Mouse (Mus musculus) yolk sac, embryonic 10.5 days (tissue): ENCODE data around the gene Cip2a.

Experiments used
- DNase-seq: peaks from one replicate; pipeline ENCODE4 v3.0.0-alpha.2; 2017; ENCODE audit warnings: low spot score

Gene Cip2a

GRCm38 (mm10) chr16:48993559-48994342, at the start of gene Cip2a, which contains the start of gene Dzip3:
Cip2a (plus strand) TSS chr16:48994185.
Dzip3 (minus strand) TSS chr16:48994165.
- DNase-seq: peak; percentile 94

GRCm38 (mm10) chr16:48972996-48973395, 21.0 kb upstream of the Cip2a start:
- DNase-seq: no peak

DNA sequence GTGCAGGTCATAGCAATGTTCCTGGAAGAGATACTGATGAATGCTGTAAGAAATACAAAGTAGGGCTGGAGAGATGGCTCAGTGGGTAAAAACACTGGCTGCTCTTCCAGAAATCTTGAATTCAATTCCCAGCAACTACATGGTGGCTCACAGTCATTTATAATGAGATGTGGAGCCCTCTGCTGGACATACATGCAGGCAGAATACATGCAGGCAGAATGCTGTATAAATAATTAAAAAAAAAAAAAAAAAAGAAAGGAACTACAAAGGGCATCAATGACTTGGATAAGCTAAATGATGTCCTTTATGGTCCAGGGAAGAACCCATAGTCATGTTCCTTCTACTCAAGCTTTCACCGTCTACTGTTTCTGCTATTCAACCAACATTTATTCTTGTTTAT, 20.4 kb upstream of the Cip2a start:
- no peak for DNase-seq

DNA sequence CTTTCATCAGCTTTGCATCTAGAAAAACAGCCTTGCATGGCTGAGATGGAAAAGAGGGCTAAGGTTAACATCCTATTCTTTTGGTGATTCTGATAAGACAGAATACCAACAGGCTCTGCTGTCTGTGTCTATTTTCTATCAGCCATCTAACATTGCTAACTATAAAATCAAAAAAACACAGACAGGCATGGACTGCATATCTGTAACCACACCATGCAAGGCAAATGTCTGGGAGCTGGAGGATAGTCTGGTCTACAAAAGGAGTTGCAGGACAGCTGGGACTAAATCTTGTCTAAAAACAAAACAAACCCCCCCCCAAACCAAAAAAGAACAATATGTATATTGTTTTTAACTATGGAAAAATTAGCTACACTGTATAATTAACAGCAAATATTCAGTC, 14.0 kb upstream of the Cip2a start:
- DNase-seq: no peak

- DNase-seq: no peak
Observed at GRCm38 (mm10) chr16:48985034-48985627, 8.9 kb upstream of the Cip2a start.

- no peak for DNase-seq
Observed at GRCm38 (mm10) chr16:48989700-48990099, 4.3 kb upstream of the Cip2a start.

- DNase-seq: no peak
Observed at GRCm38 (mm10) chr16:48992437-48993230, 1.4 kb upstream of the Cip2a start.

GRCm38 (mm10) chr16:48993231-48993558, 790 bp upstream of the Cip2a start:
- DNase-seq: no peak

DNA sequence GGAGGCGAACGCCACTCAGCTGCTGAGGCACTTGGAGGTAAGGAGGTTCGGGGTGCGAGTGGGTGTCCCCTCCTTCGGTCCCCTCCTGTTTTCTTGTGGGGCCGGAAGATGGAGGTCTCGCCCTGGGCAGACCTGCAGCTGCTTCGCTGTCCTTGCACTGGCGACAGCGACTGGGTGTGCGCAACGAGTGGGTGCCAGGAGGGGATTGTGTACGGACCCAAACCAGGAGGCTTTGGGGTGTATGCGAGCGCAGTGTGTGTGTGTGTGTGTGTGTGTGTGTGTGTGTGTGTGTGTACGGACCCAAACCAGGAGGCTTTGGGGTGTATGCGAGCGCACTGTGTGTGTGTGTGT, 333 bp downstream of the Cip2a start:
- no peak for DNase-seq

DNA sequence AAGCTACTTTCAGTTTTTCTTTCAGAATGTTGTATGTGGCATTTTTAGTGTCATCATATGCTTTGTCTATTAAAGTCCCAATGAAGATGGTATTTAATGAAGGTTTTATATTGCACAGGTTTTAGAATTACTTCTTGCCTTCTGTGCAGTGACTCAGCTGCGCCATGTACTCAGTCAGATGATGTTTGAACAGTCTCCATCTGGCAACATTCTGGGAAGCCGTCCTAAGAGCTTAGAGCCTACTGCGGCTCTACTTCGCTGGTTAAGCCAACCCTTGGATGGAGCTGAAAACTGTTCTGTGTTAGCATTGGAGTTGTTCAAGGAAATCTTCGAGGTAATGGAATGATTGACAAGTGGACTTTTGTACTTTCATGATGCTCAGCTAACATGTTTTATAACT, 10.2 kb downstream of the Cip2a start:
- no peak for DNase-seq

DNA sequence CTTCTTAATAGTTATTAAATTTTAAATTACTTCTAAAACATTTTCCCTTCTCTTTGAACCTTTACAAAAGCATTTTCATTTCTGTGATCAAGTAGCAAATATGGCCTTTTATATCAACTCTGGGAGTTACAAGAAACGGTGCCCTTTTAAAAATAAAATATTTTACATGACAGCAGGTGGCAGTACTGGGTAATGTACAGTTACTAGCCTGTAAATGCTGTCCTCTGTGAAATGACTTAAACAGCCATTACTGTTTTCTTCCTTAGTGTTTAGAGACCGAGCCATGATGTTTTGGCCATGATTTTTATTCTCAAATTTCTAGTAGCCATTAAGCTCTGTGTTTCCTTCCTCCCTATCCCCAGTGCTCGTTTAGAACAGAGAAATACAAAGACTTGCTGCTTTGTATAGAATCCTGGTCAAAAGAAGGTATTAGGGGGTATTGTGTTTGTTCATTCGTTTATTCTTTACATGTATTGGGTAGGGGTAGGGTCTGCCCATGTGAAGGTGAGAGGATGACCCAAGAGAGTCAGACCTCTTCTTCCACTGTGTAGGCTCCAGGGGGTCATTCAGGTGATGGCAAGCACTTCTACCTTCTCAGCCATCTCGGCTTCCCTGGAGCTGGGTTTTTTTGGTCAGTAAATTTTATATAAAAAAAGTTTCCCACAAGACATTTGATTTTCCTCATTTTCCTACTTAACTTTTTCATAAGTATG, 22.8 kb downstream of the Cip2a start:
- no peak for DNase-seq

GRCm38 (mm10) chr16:49035852-49036251, 41.9 kb downstream of the Cip2a start:
- no peak for DNase-seq

DNA sequence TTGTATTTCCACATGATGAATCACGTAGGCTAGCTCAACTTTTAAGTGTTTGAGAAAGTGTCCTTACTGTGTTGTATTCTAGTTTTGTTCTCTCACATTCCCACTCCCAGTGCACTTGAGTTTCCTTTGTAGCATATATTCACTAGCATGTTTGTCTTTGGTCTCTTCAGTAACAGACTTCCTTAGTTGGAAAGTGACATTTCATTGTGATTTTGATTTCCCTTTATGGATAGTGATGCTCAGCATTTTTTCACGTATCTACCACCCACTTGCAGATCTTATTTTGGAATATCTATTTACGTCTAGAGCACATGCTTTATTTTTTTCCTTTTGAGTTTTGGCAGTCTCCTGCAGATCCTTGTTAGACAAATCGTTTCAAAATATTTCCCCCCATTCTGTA, 43.8 kb downstream of the Cip2a start:
- DNase-seq: no peak

GRCm38 (mm10) chr16:49040554-49041221, 46.7 kb downstream of the Cip2a start:
- no peak for DNase-seq

- no peak for DNase-seq
Observed at GRCm38 (mm10) chr16:49049214-49049613, 55.2 kb downstream of the Cip2a start.

DNA sequence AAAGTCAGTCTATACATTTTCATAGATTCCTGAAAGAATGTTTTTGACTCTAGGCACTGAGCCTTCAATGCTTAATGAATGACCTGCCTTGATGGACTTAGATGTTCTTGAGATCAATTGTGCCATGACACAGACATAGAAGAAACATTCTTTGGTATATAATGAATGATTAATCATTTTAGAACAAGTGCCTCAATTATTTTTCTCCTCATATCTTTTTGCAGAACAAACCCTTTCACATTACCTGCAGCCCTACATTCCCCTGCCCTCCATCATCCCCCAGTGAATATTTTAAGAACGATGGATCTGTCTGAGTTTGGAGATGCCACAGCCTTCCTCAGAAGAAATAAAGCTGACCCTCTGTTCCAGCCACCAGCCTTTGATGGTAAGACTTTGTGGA, 63.2 kb downstream of the Cip2a start, which contains the start of gene Myh15:
Gene Myh15 (plus strand): TSS at position 301 of the 400 bp plus-strand sequence.
- DNase-seq: no peak
